Mouse (Mus musculus) heart, postnatal 0 days (tissue): ENCODE data around the gene Cep85l.

Source experiments
- CTCF ChIP-seq: IDR thresholded peaks from 2 replicates; pipeline ENCODE4 v1.5.1; 2016; ENCODE audit warnings: antibody characterized with exemption, control low read depth, low read depth
- EP300 ChIP-seq: IDR thresholded peaks from 2 replicates; pipeline ENCODE4 v1.6.1; 2016; ENCODE audit warnings: antibody characterized with exemption, low read depth

DNA sequence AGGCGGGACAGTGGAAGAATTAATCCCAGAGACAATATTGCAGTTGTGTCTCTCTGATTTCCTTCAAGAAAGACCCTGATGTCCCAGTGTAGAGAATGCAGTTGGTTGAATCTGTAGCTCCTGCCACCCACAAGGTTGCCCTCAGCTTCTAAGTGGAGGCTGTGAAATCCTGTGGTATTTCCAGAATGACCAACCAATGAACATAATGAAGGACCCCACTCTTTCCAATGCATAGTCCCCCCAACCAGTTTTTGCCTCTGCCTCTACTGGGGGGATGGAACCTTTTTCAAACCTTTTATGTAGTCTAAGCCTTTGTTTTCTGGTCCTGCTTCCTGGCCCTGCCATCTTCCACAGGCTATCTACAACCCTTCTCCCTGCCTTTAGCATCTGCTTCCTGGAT, 5.1 kb upstream of the Cep85l start:
- TF ChIP-seq CTCF (no peak), EP300 (no peak)
